Mouse (Mus musculus) stomach, embryonic 16.5 days (tissue): ENCODE measurements around the gene Dennd2d. TPM values are rescaled to one million over a fixed set of nuclear protein-coding genes. Genes with fewer than 3 reads are reported as not detected.

ENCODE experiments used
- ATAC-seq: fragments of 200-750 bp; cut with Nextera tagmentation; 2 replicates; pipeline ENCODE4 v1.8.0; 2017; ENCODE audit warnings: moderate number of reproducible peaks, moderate TSS enrichment; ENCODE audit not compliant: insufficient read depth, low FRiP score
- H3K27ac ChIP-seq: fragments of 300-500 bp; sonication (generic); 2 replicates; pipeline ENCODE4 v1.5.1; 2014; ENCODE audit warnings: low read length
- H3K27me3 ChIP-seq: fragments of 300-500 bp; sonication (generic); 2 replicates; pipeline ENCODE4 v1.6.1; 2014; ENCODE audit warnings: low read length, control low read depth, mixed read lengths; ENCODE audit not compliant: control insufficient read depth, insufficient read depth
- H3K36me3 ChIP-seq: fragments of 300-500 bp; sonication (generic); 2 replicates; pipeline ENCODE4 v1.6.1; 2014; ENCODE audit warnings: low read length; ENCODE audit not compliant: control insufficient read depth, insufficient read depth
- H3K4me1 ChIP-seq: fragments of 300-500 bp; sonication (generic); 2 replicates; pipeline ENCODE4 v1.6.1; 2014; ENCODE audit warnings: low read length, control low read depth, mixed read lengths; ENCODE audit not compliant: control insufficient read depth, insufficient read depth
- H3K4me2 ChIP-seq: fragments of 300-500 bp; sonication (generic); 2 replicates; pipeline ENCODE4 v1.6.1; 2014; ENCODE audit warnings: low read depth, low read length, mixed read lengths
- H3K4me3 ChIP-seq: fragments of 300-500 bp; sonication (generic); replicated peaks from 2 replicates; pipeline ENCODE4 v1.5.1; 2014; ENCODE audit warnings: mild to moderate bottlenecking, low read length
- H3K9ac ChIP-seq: fragments of 300-500 bp; sonication (generic); 2 replicates; pipeline ENCODE4 v1.6.1; 2014; ENCODE audit warnings: low read length
- H3K9me3 ChIP-seq: fragments of 300-500 bp; sonication (generic); replicated peaks from 2 replicates; pipeline ENCODE4 v1.6.1; 2016; ENCODE audit warnings: low read length, control low read depth; ENCODE audit not compliant: control insufficient read depth
- WGBS: fragments of 180-500 bp; shearing (Covaris S2); extraction: QIAGEN DNeasy Blood & Tissue Kit; methylation state at CpG from one replicate; pipeline ENCODE4 v1.1.7; 2014; 5-methylcytosine and 5-hydroxymethylcytosine counted together
- polyA plus RNA-seq: library from polyadenylated mRNA; unstranded; fragments of >200 nt; fragmentation: Nextera tagmentation; extraction: Ambion mirVana; gene quantifications from 2 replicates; pipeline ENCODE4 v1.2.1, GENCODE M21; 2015

Gene Dennd2d
- polyA plus RNA-seq, 1 experiment from 2014 or later, result 25.2 TPM

DNA sequence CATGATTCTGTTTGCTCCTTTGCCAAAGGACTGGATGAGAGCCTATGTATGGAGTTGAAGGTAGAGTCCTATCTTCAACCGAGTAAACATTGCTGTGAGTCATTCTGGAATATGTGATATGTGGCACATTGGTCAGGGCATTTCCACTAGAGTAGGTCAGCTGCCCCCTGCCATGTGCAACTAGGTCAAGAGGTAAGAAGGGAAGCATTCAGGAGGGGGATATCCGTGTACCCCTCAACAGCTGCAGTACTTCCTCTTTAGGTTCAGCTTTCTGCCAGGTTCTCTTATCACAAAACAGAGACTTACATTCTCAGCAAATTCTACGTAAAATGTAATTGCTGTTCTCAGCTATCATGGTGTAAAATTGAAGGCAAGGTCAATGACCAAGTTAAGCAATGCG, 8.0 kb upstream of the Dennd2d start:
- Histone ChIP-seq H3K27ac (no peak overlapping the region), H3K4me3 (no peak overlapping the region), H3K36me3 (no peaks in the 10 kb centered on the region), H3K27me3 (no peaks in the 10 kb centered on the region), H3K4me2 (no peak overlapping the region), H3K9me3 (no peaks in the 10 kb centered on the region), H3K9ac (no peak overlapping the region), H3K4me1 (no peaks in the 10 kb centered on the region)
- 78% methylated on average over 4 of the region's 4 CpGs for WGBS
- no peak for ATAC-seq

DNA sequence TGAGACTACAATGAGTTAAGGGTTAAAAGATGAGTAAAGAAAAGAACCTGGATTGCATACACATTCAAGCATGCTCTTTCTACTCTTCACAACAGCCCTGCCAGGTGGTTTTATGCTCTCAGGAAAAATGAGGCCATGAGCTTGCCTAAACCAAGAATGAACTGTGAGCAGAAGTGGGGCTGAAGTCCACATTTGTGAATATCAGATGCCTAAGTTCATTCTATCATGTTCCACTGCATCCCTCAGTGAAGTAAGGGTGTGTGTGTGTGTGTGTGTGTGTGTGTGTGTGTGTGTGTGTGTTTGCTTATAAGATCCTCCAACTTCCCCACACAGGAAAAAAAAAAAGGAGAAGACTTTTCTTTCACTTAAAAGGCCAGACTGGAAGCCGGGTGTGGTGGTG, 5.3 kb upstream of the Dennd2d start:
- no peaks in the 10 kb centered on the region for H3K9me3 ChIP-seq
- H3K27ac ChIP-seq, result no peak overlapping the region
- no peaks in the 10 kb centered on the region for H3K27me3 ChIP-seq
- H3K4me3 ChIP-seq, result no peak overlapping the region
- WGBS, result 100% methylated on average over 1 of the region's 1 CpGs
- no peak overlapping the region for H3K9ac ChIP-seq
- no peaks in the 10 kb centered on the region for H3K36me3 ChIP-seq
- H3K4me2 ChIP-seq, result no peak overlapping the region
- no peak for ATAC-seq
- H3K4me1 ChIP-seq, result no peaks in the 10 kb centered on the region

DNA sequence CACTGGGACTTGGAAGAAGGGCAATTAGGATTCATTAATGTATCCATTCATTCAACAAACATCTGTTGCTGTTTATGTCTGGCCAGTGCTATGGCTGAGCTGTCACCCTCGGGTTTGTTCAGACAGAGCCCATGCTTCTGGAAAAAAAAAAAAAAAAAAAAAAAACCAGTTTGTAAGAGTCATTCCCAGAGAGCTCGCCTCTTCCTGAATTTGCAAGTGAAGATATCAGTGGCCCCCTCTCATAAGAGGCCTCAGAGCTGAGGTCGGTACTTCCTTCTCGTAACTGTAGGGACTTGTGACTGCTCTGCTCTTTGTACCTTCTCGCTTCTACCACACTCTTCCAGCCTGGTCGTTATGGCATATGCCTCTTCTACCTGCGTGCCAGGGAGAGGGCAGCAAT, 1.1 kb downstream of the Dennd2d start:
- peak overlapping the region; percentile 88 for H3K27ac ChIP-seq
- peaks cover under 1% of the 10 kb centered on the region for H3K4me1 ChIP-seq
- peak overlapping the region; percentile 80; the same call in 1 of the 2 replicates for H3K9ac ChIP-seq
- H3K27me3 ChIP-seq, result no peaks in the 10 kb centered on the region
- WGBS, result 48% methylated on average over 7 of the region's 7 CpGs
- H3K36me3 ChIP-seq, result no peaks in the 10 kb centered on the region
- H3K4me3 ChIP-seq, result peak overlapping the region; percentile 68
- peak; percentile 25; the same call in 1 of the 2 replicates for ATAC-seq
- H3K4me2 ChIP-seq, result peak overlapping the region; percentile 90
- no peaks in the 10 kb centered on the region for H3K9me3 ChIP-seq

DNA sequence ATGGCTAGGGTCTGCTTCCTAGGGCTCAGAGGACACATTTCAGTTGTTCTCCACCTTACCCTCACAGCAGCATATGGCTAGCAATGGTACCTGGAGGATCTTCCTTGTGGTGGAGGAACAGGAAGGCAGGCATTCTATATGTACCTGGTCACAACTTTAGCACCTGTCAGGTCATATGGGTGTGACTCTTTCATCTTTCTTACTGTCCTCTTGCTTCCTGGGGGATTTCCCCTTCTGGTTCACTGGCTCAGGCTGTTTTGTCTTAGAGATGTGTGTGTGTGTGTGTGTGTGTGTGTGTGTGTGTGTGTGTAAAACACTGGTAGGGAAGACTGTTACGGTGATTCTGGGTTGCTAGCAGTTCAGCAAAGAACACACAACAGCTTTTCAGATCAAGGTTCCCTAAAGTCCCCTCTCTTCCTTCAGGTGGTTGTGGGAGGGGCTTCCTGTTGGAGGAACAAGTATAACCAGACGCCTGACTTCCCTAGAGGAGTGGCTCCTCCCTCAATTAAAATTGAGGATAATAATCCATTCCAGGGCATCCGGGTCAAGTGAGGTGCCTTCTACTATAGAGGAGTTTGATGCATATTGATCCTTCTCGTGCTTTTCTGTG, 1.7 kb downstream of the Dennd2d start:
- Histone ChIP-seq H3K4me1 (peaks cover 3% of the 10 kb centered on the region), H3K9me3 (no peaks in the 10 kb centered on the region), H3K4me2 (peak overlapping the region; percentile 90), H3K36me3 (no peaks in the 10 kb centered on the region), H3K27ac (peak overlapping the region; percentile 88), H3K9ac (no peak overlapping the region), H3K4me3 (peak overlapping the region; percentile 68; the same call in 1 of the 2 replicates), H3K27me3 (no peaks in the 10 kb centered on the region)
- peak; percentile 27; the same call in 1 of the 2 replicates for ATAC-seq
- WGBS, result 51% methylated on average over 4 of the region's 4 CpGs

DNA sequence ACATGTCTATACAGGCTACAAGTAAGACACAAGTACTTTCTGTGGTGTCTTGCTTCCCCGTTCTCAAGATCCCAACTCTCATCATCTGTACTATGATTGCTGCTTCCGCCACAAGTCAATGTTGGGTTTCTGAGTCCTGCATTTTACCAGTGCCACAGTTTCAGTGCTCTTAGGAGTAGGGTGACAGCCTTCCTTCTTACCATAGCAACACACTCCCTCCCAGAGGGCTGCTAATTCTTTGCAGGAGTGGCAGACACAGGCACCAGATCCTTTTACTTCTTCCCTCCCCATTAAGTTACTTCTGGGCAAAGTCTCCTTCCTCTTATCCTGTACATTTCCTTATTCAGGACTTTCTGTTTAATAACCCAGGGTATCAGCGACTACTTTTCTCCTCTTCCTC, 2.7 kb downstream of the Dennd2d start:
- Histone ChIP-seq H3K36me3 (no peaks in the 10 kb centered on the region), H3K4me3 (no peak overlapping the region), H3K9me3 (no peaks in the 10 kb centered on the region), H3K4me1 (peaks cover 3% of the 10 kb centered on the region), H3K27me3 (no peaks in the 10 kb centered on the region), H3K27ac (peak overlapping the region; percentile 56; the same call in 1 of the 2 replicates), H3K4me2 (no peak overlapping the region), H3K9ac (no peak overlapping the region)
- WGBS, result 76% methylated on average over 3 of the region's 3 CpGs
- no peak for ATAC-seq

DNA sequence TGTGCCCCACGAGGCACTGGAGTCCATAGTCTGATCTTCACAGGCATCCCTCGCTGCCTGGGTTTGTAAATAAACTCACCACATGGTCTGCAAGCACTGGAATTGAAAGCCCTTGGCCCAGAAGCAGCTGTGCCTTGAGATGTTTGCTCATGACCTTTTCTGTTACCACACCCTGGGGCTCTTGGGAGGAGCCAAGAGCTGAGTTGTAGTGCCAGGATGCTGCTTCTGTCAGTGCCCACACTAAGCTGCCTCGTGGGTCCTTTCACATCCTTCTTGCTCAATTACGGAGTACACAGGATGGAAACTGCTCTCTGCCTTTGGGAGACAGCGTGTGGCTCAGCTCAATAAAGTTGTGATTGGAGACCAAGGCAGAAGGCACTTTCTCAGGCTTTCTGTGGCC, 3.6 kb downstream of the Dennd2d start:
- no peaks in the 10 kb centered on the region for H3K36me3 ChIP-seq
- no peak for ATAC-seq
- 62% methylated on average over 5 of the region's 5 CpGs for WGBS

DNA sequence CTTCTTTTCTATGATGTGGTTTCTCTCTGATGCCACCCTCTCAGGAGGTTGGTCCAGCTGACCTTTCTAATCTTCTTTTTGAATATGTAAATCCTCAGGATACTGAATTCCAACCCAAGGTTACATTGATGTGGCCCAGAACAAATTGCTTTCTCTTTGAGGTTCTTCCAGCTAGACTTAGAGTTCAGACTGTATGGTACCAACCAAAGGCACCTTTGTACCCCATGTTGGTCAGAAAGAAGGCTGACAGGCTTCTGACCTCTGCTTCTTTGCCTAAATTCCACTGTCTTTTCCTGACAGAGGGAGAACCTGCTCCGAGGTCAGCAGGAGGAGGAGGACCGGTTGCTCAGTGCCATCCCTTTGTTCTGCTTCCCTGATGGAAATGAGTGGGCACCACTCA, 5.3 kb downstream of the Dennd2d start:
- H3K4me3 ChIP-seq, result no peak overlapping the region
- H3K4me2 ChIP-seq, result no peak overlapping the region
- H3K9me3 ChIP-seq, result no peaks in the 10 kb centered on the region
- ATAC-seq, result no peak
- no peaks in the 10 kb centered on the region for H3K27me3 ChIP-seq
- H3K4me1 ChIP-seq, result peaks cover 3% of the 10 kb centered on the region
- WGBS, result 72% methylated on average over 2 of the region's 2 CpGs
- no peak overlapping the region for H3K27ac ChIP-seq
- H3K36me3 ChIP-seq, result no peaks in the 10 kb centered on the region
- H3K9ac ChIP-seq, result no peak overlapping the region

More for the DNA sequence above, 3.6 kb downstream of the Dennd2d start:
- H3K4me1 ChIP-seq, result peaks cover 3% of the 10 kb centered on the region
- H3K27ac ChIP-seq, result no peak overlapping the region
- H3K9me3 ChIP-seq, result no peaks in the 10 kb centered on the region
- H3K9ac ChIP-seq, result no peak overlapping the region; the same call in 1 of the 2 replicates
- no peaks in the 10 kb centered on the region for H3K27me3 ChIP-seq
- no peak overlapping the region for H3K4me2 ChIP-seq
- H3K4me3 ChIP-seq, result no peak overlapping the region

DNA sequence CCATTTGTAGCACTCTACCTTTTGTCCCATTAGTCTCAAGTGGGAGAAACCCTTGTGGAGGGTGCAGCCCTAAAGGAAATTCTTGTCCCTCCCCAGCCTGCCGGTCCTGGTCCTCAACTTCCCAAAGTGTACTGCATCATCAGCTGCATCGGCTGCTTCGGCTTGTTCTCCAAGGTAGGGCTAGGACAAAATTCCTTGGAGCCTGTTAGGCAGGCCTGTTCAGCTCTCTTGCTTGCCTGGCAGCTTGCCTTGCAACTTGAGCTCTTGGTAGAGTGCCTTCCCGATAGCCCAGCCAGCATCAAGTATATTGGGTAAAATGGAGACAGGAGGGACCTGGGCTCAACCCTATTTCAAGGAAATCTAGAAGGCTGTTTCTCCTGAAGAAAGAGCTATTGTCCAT, 8.0 kb downstream of the Dennd2d start:
- Histone ChIP-seq H3K27ac (no peak overlapping the region), H3K4me3 (no peak overlapping the region), H3K9me3 (no peaks in the 10 kb centered on the region), H3K4me2 (no peak overlapping the region), H3K9ac (no peak overlapping the region), H3K27me3 (no peaks in the 10 kb centered on the region), H3K36me3 (no peaks in the 10 kb centered on the region), H3K4me1 (peaks cover 5% of the 10 kb centered on the region)
- 89% methylated on average over 4 of the region's 4 CpGs for WGBS
- no peak for ATAC-seq

DNA sequence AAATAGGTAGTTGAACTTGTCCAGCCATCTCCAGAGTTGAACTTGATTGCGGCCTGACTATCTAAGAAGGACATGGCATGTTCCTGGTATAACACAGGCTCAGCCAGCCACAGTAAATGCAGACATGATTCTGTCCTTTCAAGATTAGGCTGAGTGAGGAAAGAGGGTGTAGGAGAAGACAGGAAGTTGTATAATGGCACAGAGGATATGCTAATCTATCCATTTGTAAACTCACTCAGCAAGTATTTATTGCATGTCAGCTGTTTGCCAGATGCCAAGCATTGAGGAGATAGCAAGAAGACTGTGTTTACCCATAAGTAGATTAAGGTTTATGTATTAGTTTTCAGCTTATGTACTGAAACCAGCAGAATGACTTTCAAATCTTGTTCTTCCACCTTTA, 10.5 kb downstream of the Dennd2d start:
- H3K9me3 ChIP-seq, result no peaks in the 10 kb centered on the region
- peaks cover 13% of the 10 kb centered on the region; the same call in 1 of the 2 replicates for H3K4me1 ChIP-seq
- no peak overlapping the region for H3K4me3 ChIP-seq
- H3K27me3 ChIP-seq, result no peaks in the 10 kb centered on the region
- H3K9ac ChIP-seq, result no peak overlapping the region
- peak overlapping the region; percentile 15; the same call in 1 of the 2 replicates for H3K27ac ChIP-seq
- no peak overlapping the region for H3K4me2 ChIP-seq
- 89% methylated on average over 1 of the region's 1 CpGs for WGBS
- H3K36me3 ChIP-seq, result no peaks in the 10 kb centered on the region
- ATAC-seq, result no peak
